Mouse (Mus musculus): ENCODE measurements around the gene Prpf3.

DNA sequence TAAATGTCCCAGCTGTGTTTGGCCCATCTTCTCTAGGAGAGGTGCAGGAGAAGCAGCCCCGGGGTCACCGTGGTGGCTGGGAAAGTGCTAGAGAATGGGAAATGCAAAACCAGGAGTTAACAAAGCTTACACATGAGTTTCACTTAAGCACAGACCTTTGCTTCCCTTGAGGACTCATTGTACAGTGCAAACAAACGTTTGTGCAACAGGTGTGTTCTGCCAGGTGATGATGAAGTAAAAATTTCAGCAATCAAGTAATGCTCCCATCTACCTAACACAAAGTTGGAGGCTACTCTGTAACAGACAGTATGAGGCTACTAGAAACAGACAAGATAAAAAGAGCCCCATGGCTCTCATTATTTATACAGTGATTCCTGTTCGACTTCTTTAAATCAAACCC, 23.4 kb upstream of the Prpf3 start:
- no peak for TF ChIP-seq POLR2A (IDR thresholded peaks at IDR 0.05; ENCODE audit: insufficient read depth, low read depth, low read length)
- TF ChIP-seq CTCF (IDR thresholded peaks at IDR 0.05; ENCODE audit: insufficient read depth, low read depth, low read length) = no peak
